Mouse (Mus musculus) activated CD4-positive, CD25-positive, alpha-beta regulatory T cell, adult 4 months (primary cell): ENCODE measurements around the gene Tnfrsf25. TPM values are rescaled to one million over a fixed set of nuclear protein-coding genes. Genes with fewer than 3 reads are reported as not detected.

Source experiments
- ATAC-seq: one replicate; pipeline ENCODE4 v1.8.0; 2017
- polyA plus RNA-seq, 2 experiments: library from polyadenylated mRNA; unstranded; fragments of 100-300 nt; shearing (Covaris generic); gene quantifications; one replicate each; pipeline ENCODE4 v1.2.1; 2017

Gene Tnfrsf25
- polyA plus RNA-seq, 2 experiments from 2014 or later, result 132 to 150 TPM

- ATAC-seq, result no peak
These were observed 5.4 kb downstream of the Tnfrsf25 start for GRCm38 (mm10) chr4:152121183-152121505.

DNA sequence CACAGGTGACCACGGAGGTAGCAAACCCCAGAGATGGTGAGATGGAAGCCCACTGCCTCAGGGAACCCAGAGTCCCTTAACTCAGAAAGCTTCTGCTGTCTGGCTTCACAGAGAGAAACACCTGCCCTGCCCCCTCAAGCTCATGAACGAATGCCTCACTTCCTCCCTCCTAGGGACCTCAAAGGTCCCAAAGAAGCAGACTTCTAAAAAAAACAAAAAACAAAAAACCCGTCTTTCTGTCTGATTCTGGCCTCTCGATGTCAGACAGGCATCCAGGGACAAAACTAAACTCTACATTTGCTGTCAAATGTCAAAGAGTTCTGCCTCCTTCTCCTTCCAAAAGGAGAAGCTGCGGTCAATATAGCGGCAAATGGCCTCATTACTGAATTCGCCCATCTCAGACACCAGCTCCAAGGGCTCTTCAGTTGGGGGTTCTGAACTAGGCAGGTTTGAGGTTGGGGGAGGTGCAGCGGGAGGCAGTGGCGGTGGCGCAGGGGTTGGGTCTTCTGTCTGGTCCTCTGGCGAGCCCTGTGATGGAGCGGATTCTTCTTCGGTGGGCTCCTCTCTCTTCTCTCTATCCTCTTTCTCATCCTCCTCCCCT, 8.7 kb downstream of the Tnfrsf25 start:
- no peak for ATAC-seq

DNA sequence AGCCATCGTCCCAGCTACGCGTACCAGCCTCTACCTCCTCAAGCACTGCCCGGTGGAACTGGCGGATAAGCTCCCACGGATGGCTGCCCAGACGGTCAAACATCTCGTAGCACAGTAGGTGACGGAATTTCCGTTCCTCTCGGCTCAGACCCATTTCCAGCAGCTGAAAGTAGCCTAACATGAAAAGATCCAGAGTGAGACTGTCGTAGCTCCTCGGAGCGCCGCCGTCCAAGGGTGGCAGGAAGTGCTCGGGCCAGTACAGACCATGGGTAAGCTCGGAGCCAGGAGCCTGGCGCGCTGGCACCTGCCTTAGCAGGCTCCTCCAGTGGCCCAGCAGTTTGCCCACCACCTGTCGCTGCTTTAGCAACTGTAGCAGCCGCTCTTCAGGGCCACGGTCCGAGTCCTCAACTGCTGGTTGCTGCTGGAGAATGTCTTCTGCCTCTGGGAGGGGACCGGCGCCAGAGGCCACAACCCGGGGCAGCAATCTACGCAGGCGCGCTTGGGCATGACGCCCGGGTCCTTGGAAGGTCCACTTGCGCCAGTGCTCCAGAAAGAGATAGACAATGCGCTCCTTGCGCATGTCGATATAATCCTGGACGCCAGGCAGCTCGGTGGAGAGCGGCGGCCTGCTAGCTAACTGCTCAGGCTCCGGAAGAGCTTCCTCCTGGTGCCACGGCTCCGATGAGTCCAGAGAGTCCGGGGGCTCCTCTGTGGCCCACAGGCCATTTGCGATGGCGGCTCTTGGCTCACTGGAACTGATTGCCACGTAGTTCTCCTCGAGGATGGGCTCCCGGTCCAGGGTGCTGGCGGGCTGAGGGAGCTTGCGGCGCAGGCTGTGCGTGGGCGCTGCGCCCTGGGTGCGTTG, 9.7 kb downstream of the Tnfrsf25 start:
- ATAC-seq, result peak; percentile 28

DNA sequence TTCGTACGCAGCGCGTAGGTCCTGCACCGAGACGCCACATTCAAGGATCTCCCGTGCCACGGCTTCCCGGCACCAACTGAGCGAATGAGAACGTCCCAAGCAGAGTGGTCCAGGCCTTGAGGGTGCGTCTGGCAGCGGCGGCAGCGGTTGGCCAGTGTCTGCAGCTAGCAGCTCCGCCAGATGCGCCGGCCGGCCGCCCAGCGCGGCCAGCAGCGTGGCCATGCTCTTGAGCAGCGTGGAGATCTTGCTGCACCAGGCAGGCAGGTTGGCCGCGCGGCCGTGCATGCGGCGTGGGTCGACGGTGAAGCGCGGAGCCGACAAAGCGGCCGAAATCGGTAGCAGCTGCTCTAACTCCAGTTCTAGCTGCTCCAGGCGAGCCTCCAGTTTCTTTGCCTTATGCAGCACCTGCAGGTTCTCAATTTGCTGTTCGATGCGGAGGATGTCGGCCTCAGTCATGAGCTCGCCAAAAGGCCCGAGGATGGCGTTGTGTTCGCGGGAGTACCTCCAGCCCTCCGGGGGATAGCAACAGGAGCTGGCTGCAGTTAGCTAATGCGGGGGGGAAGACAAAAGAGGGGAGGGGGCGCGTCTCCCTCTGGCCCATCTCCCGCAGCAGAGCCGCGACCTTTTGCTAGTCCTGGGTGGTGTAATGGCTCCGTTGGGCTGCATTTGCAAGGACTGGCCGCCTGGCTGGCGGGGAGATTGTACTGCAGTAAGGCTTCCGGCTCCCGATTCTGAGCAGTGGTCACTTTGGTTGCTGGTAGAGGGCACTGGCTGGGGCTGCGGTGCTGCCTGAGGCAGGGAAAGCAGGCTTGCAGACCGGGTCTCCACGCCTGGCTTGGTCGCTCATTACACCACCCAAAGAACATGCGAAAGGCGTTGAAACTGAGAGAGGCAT, 10.5 kb downstream of the Tnfrsf25 start:
- ATAC-seq, result no peak

DNA sequence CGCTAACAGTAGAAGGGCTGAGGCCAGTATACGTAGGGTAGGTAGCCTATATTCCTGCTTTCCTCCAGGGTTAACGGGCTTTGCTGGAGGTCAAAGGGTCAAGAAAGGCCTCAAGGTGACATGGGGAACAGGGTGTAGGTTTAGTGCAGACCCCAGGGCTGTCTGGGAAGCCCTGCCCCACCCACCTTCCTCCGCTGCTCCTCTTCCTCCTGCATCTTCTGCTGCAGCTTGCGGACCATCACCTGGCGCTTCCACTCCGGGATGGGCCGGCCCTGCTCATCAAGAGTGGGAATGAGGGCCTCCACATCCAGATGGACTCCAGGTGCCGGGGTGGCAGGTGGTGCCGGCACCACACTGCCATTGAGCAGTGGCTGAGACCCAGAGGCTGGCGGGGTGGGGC, 12.2 kb downstream of the Tnfrsf25 start:
- no peak for ATAC-seq

DNA sequence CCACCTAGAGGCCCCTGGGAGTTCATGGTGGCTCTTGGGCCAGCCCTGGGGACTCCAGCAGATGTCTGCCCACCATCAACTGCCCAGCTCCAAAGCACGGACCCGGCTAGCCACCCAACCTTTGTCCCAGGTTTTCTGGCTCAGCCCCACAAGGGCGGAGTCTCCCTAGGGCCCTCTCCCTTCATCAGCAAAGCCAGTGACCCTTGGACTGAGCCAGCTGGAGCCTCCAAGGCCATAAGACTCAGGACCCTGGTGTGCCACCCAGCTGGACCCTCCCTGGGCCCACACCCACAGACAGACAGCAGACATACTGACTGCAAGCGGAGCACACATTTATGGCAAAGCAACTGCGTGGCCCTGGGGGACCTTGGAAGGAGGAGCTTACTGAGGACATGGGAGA, 13.1 kb downstream of the Tnfrsf25 start:
- ATAC-seq, result no peak

- ATAC-seq, result no peak
These were observed 13.7 kb downstream of the Tnfrsf25 start for GRCm38 (mm10) chr4:152129395-152129930.

DNA sequence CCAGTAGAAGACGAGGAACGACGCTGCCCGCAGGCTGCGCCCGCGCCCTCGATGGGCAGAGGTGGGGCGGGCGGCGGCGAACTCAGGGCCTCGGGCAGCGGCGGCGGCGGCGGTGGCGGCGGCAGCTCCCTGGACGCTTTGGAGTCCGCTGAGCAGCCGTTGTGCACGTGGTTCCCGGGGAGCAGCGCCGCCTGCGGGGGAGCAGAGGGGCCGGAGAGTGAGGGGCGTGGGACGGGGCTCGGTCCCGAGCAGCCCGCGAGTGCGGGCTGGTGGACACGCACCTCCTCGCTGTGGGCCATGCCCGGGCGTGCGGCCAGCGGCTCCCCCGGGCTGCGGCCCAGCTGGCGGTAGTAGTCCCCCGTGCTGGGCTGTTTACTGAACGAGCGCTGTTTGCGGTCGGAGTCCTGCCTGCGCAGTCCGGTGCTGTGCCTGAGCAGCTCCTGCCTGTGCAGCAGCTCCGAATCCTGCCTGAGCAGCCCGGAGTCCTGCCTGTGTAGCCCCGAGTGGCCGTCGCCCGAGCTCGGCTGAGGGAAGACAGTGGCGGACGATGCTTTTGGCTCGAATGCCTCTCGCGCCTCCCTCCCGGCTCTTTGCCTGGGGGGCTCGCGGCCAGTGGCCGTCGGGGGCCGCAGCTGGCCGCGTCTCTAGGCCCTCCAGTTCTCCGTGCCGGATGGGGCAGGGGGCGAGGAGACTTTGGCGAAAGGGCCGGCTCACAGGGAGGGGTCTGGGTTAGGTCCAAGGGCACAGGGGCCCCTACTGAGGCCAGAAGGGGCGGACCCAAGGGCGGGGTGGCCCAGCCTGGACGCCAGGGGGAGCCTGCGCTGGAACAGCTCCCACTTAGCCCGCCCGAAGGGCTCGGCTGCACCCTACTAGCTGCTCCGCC, 15.3 kb downstream of the Tnfrsf25 start:
- peak; percentile 48 for ATAC-seq

DNA sequence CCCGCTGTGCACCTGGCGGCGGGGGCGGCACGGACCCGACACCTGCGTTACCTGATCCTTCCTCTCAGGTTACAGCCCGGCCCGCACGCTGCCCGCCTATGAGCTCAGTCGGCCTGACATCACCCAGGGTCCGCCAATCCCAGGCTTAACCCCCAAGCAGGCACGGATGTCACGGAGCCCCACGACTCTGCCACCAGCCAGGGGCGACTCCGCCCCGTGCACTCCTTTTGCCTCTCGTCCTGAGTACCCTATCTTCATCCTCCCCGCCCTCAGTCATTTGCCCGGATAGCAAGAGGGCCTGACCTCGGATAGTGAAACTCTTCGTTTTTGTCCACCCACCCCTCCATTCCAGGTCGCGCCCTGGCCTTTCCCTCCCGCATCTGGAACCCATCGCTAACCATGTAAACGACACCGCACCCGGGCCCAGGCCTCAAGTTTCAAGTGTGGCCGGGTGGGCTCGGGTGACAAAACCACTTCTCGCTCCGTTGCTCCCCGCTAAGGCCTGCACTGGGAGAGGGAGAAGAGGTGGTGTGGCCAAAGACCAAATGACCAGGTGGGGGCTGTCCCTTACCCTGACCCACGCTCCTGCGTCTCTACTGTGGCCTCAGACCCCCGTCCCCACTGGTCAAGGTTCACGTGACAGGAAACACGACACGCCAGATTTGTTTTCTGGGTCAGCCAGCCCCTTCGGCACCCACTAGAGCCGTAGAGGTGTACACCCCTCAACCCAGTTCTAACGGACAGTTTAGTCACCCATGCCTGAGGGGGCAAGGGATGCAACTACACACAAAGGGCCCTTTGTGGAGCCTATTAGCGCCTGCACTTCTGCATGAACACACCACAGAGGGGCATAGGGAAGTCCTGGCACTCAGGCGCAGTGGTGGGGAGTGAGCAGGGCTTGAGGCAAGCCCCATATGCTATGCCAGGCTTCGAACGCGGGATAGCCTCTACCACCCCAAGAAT, 16.4 kb downstream of the Tnfrsf25 start:
- peak; percentile 12 for ATAC-seq

- ATAC-seq, result no peak
These were observed 17.0 kb downstream of the Tnfrsf25 start for GRCm38 (mm10) chr4:152132772-152133169.

DNA sequence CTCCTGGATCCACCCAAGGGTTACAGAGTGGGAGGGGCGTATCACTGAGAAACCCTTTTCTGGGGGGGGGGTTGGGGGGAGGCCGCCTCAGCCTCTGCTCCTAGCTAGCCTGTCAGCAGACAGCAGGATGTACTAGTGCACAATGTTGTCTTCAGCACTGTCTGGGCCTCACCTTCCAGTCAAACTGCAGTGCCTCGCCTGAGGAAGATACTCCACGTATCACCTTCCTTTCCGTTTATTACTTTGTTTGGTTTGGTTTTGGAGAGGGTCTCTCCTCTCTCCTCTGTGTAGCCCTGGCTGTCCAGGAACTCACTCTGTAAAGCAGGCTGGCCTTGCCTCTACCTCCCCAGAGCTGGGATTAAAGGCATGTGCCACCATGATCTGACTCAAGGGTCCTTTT, 17.5 kb downstream of the Tnfrsf25 start:
- no peak for ATAC-seq

- ATAC-seq, result no peak
These were observed 18.8 kb downstream of the Tnfrsf25 start for GRCm38 (mm10) chr4:152134507-152134906.

GRCm38 (mm10) chr4:152135363-152135762, 19.6 kb downstream of the Tnfrsf25 start:
- no peak for ATAC-seq

- ATAC-seq, result no peak
These were observed 20.6 kb downstream of the Tnfrsf25 start for GRCm38 (mm10) chr4:152136112-152136875.

DNA sequence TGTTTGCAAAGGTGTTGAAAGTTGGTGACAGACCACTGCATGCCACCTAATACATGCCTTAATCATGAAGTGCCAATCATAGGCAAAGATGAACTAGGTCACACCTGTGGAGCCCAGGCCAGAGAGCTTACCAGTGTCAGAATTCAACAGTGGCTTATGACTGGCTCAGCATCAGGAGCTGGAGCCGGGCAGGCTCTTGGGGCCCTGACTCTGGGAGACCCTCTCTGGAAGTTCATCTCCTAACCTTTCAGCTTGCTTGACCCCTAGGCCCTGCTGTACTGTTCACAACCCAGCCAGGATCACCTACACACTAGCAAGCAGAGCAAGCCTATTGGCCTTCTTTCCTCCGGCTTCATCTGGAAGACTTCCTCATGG, 21.1 kb downstream of the Tnfrsf25 start:
- ATAC-seq, result no peak

DNA sequence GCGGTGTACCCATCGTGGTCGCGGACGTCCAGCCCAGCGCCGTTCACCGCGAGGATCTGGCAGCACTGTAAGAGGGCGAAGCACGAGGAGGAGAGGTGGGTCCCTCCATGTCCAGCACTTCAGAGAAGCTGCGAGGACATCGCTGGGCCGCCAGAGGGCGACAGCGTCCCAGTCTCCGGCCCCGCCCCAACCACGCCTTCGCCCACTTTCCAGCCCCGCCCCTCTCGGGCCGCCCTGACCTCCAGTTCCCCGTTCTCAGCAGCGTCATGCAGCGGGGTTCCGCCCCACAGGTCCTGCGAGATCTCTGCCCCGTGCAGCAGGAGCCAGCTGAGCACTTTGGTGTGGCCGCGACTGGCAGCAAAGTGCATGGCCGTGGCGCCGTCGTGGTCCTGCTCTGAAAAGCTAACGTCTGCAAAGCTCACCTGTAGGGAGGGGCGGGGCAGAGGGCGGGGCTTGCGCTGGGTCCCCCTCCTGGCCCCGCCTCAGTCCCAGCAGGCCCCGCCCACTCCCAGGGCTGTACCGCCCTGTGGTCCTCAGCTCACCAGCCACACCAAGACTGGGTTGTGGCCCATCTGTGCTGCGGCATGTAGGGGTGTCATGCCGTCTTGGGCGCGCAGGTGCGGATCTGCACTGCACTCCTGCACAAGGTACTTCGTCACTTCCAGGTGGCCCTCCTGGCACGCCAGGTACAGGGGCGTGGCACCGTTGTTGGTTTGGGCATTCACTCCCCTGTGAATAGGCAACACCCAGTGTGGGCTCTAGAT, 22.9 kb downstream of the Tnfrsf25 start:
- ATAC-seq, result peak; percentile 79

- ATAC-seq, result no peak
These were observed 24.7 kb downstream of the Tnfrsf25 start for GRCm38 (mm10) chr4:152140441-152140840.

DNA sequence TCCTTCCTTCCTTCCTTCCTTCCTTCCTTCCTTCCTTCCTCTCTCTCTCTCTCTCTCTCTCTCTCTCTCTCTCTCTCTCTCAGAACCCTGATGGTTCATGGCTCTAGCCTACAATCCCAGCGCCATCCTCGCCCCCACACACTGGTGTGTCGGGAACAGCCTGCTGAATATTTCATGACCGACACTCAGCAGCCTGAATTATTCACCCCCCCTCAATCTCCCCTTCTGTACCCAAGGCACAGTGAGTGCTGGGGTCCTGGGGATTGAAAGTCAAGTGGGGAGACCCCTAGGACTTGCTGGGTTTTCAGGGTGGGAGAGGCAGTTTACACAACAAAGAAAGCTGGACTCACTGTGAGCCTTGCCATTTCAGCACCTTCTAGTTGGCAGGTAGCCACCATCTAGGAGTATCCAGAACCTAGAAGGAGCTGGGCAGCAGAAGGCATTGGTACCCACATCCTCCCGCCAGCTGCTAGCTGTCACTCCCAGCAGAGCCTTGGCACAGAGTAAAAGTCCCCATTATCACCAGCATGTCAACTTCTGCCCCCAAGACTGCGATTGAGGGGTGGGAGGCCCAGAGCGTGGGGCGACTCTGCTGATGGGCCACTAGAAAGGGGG, 25.9 kb downstream of the Tnfrsf25 start:
- ATAC-seq, result no peak

GRCm38 (mm10) chr4:152143632-152144031, 27.9 kb downstream of the Tnfrsf25 start:
- ATAC-seq, result no peak
